Mouse (Mus musculus): ENCODE results near the gene Idnk. TPM values are rescaled to one million over a fixed set of nuclear protein-coding genes. Genes with fewer than 3 reads are reported as not detected.

Idnk gene
- total and polyA plus RNA-seq, 3 experiments = 29.5 to 50.3 TPM; not detected in 1

DNA sequence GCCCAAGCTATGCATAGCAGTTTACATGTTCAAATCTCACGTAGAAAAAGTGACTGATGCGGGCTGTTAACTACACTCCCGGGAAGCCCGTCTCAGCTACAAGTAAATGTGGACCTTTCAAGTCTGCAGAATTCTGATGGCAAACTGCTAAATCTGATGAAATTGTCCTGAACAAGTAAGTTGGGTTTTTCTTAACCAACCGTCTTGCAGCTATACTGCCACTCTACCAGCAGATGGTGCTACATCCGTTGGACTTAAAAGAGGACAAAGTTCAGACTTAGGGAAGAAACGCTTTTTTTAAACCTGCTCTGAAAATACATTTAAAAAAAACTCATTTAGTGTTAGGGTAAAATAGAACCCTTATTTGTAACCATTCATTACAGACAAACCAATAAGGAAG, 31.3 kb upstream of the Idnk start (continued):
- TF ChIP-seq MXI1 (IDR thresholded peaks at IDR 0.05; ENCODE audit: low read depth, low read length) (0 out of 2 replicates have a peak, but pooled peaks have one; percentile 42), NELFE (IDR thresholded peaks at IDR 0.05; ENCODE audit: low read depth, low read length) (no peak), MAFK (IDR thresholded peaks at IDR 0.05; ENCODE audit: borderline replicate concordance, low read depth, low read length) (no peak), KAT2A (conservative IDR thresholded peaks at IDR 0.05; ENCODE audit: low read depth, low read length) (no peak), ZC3H11A (IDR thresholded peaks at IDR 0.05; ENCODE audit: low read depth, low read length) (no peak), USF1 (IDR thresholded peaks at IDR 0.05; ENCODE audit: low read depth, low read length) (no peak), NRF1 (IDR thresholded peaks at IDR 0.05; ENCODE audit: insufficient read depth, low read depth, low read length, poor library complexity, severe bottlenecking) (no peak), RCOR1 (IDR thresholded peaks at IDR 0.05; ENCODE audit: low read depth, low read length) (no peak), JUND (IDR thresholded peaks at IDR 0.05; ENCODE audit: low read depth, low read length) (no peak), SMC3 (IDR thresholded peaks at IDR 0.05; ENCODE audit: low read depth, low read length) (0 out of 2 replicates have a peak, but pooled peaks have one; percentile 16), CHD1 (IDR thresholded peaks at IDR 0.05; ENCODE audit: low read depth, low read length) (peak; percentile 6; the same call in 1 of the 2 replicates), RAD21 (IDR thresholded peaks at IDR 0.05; ENCODE audit: low read depth, low read length) (peak; percentile 11; the same call in 1 of the 2 replicates), CHD2 (IDR thresholded peaks at IDR 0.05; ENCODE audit: low read length) (no peak), POLR2A (IDR thresholded peaks at IDR 0.05; ENCODE audit: control insufficient read depth in 1 of 2, insufficient read depth in 1 of 2, low read depth in 1 of 2, low read length in 2 of 2, poor library complexity in 1 of 2) (peak in 1 of 2 experiments; percentile 51; a peak in 2 of 4 replicates), ZMIZ1 (IDR thresholded peaks at IDR 0.05; ENCODE audit: low read depth, low read length) (no peak), MEF2A (IDR thresholded peaks at IDR 0.05; ENCODE audit: extremely low read depth, insufficient replicate concordance, low read depth, low read length, poor library complexity, severe bottlenecking) (no peak), UBTF (IDR thresholded peaks at IDR 0.05; ENCODE audit: borderline replicate concordance, insufficient read depth, low read depth, low read length) (no peak)

DNA sequence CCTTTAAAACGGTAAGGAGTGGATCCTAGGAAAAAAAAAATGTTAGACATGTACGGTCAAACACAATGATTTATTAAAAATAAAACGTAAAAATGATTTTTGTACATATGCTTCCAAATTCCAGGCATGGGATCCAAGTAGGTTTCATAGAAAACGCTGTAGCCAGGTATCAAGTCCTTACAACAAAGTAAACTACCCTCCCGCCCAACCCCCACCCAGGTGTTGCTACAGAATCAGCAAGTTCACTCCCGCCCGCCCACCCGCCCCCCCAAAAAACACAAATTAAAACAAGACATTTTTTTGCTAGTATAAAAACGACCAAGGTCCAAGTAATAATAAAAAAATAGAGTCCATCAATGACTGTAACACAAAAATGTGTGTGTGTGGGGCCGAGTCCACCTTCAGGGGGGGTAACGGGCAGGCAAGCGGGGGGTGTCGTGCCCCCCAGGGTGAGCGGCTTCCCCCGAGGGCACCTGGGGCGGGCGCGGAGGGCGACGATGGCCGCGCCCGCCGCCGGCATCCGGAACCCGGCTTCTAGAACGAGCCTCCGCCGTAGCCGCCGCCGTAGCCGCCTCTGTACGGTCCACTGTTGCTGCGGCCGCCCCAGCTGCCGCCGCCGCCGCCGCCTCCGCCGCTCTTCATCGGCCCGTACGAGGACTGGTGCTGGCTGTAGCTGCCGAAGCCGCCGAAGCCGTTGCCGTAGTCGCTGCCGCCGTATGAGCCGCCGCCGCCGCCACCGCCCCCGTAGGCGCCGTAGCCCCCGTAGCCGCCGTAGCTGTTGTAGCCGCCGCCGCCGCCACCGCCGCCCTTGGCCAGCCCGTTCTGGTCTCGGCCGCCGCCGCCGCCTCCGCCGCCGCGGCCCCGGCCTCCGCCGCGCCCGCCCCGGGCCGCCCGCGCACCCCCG, 30.3 kb upstream of the Idnk start:
- H3K27ac ChIP-seq (ENCODE audit: control insufficient read depth, low read depth, low read length) = peak overlapping the region; percentile 90
- peaks cover 32% of the 10 kb centered on the region for H3K79me2 ChIP-seq (ENCODE audit: control insufficient read depth, insufficient read depth, low read length, poor library complexity)
- H3K36me3 ChIP-seq (ENCODE audit: control insufficient read depth in 1 of 2, insufficient read depth in 2 of 2, low read length in 2 of 2) = peaks cover 4 to 26% of the 10 kb centered on the region in 2 experiments; a peak in 3 of 4 replicates
- peak overlapping the region; percentile 91 to 96 for H3K4me3 ChIP-seq (ENCODE audit: control insufficient read depth in 1 of 2, insufficient read depth in 1 of 2, low read depth in 2 of 2, low read length in 2 of 2)
- no peaks in the 10 kb centered on the region for H3K27me3 ChIP-seq (ENCODE audit: control insufficient read depth in 1 of 2, insufficient read depth in 2 of 2, low read length in 2 of 2)
- TF ChIP-seq UBTF (IDR thresholded peaks at IDR 0.05; ENCODE audit: borderline replicate concordance, insufficient read depth, low read depth, low read length) = peak; percentile 66; the same call in 1 of the 2 replicates
- no peak for TF ChIP-seq CTCF (IDR thresholded peaks at IDR 0.05 in 2 of 3, conservative IDR thresholded peaks at IDR 0.05 in 1 of 3; ENCODE audit: control insufficient read depth in 1 of 3, insufficient read depth in 1 of 3, low read depth in 2 of 3, low read length in 3 of 3, poor library complexity in 1 of 3, severe bottlenecking in 1 of 3)
- TF ChIP-seq ETS1 (IDR thresholded peaks at IDR 0.05; ENCODE audit: low read depth, low read length) = no peak
- TF ChIP-seq CHD1 (IDR thresholded peaks at IDR 0.05; ENCODE audit: low read depth, low read length) = peak; percentile 6; the same call in 1 of the 2 replicates
- no peak; the same call in 1 of the 2 replicates for TF ChIP-seq SIN3A (IDR thresholded peaks at IDR 0.05; ENCODE audit: low read length)
- 0 out of 4 replicates have a peak, but pooled peaks of 1 of the 2 experiments have one; percentile 23 for TF ChIP-seq POLR2A (IDR thresholded peaks at IDR 0.05; ENCODE audit: control insufficient read depth in 1 of 2, insufficient read depth in 1 of 2, low read depth in 1 of 2, low read length in 2 of 2, poor library complexity in 1 of 2)
- H3K4me1 ChIP-seq (ENCODE audit: control insufficient read depth in 1 of 2, insufficient read depth in 2 of 2, low read length in 2 of 2) = peaks cover 3 to 17% of the 10 kb centered on the region in 2 experiments
- peak overlapping the region; percentile 99 for H3K9ac ChIP-seq (ENCODE audit: control insufficient read depth, low read depth, low read length, poor library complexity, severe bottlenecking)
- no peaks in the 10 kb centered on the region for H3K9me3 ChIP-seq (replicated peaks; ENCODE audit: insufficient read depth, low read length)
- peak; percentile 46 for DNase-seq (ENCODE audit: low read depth, low spot score)

All from MEL (cell line).